Mouse (Mus musculus): ENCODE data around the gene Cys1.

Gene Cys1

GRCm38 (mm10) chr12:24697484-24698204 is 16.0 kb upstream of the Cys1 start:
- DNase-seq (ENCODE audit: low spot score) = no peak

DNA sequence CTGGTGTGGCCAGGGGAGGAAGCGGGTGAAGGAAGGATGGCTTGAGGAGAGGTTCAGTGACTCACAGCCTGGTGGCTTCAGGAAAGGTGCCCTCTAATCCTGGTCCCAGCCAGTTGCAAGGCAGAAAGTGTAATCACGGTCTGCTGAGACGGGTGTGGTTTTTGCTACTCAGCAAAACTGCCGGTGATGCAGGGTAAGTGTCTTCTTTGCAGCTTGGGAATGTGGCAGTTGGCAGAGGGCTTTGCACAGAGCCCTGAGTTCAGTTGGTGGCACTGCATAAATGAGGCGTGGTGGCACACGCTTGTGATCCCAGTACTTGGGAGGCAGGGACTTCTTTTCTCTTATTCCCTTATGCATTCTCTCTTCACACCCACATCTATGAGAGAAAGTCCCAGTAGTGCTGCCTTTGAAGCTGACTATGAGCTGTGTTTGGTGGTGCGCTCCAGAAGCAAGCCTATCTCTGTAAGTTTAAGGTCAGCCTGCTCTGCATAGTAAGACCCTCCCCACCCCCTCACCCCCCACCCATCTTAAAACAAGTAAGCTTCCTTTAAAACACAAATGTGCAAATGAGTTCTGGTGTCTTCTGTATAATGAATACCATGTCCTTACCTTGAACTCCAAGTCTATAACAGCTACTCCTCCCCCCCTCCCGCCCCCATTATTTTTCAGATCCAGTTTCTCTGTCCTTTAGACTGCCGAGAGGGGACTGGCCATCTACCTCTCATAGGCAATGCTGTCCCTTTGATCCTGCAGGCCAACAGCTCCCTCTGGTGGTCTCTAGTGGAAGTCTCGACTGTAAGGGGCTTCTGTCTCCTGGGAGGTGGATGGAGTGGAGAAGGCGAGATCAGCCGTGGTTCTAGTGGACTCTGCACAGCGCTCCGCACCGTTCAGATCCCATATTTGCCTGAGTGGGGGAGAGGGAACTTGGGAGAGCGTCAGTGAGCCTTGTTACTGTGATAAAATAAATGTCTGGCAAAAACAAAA is 15.2 kb upstream of the Cys1 start:
- peak; percentile 78 for DNase-seq (ENCODE audit: low spot score)

DNA sequence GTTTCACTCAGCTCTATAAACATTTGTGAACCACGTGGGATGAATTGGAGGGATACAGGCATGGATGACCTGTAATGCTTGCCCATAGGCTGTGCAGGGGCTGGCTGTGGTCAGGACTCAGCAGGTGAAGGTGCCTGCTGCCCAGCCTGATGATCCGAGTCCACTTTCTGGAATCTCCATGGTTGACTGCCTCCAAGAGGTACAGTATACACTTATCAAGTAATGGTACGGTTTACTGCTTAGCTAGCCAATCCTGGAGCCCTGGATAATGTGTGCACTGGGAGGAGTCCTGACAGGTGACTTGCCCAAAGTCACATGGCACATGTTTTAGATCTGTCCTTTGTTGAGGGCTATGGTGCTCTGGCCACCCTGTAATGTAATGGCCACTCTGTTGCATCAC is 8.7 kb upstream of the Cys1 start:
- DNase-seq (ENCODE audit: low spot score) = no peak

GRCm38 (mm10) chr12:24686696-24687346 is 5.2 kb upstream of the Cys1 start:
- DNase-seq (ENCODE audit: low spot score) = no peak

- no peak for DNase-seq (ENCODE audit: low spot score)
These were observed 4.6 kb upstream of the Cys1 start for GRCm38 (mm10) chr12:24686038-24686695.

- no peak for DNase-seq (ENCODE audit: low spot score)
These were observed 1.8 kb upstream of the Cys1 start for GRCm38 (mm10) chr12:24683461-24683860.

GRCm38 (mm10) chr12:24682563-24682962 is 950 bp upstream of the Cys1 start:
- no peak for DNase-seq (ENCODE audit: low spot score)

- DNase-seq (ENCODE audit: low spot score) = peak; percentile 32
These were observed 924 bp downstream of the Cys1 start for GRCm38 (mm10) chr12:24680492-24681285.

DNA sequence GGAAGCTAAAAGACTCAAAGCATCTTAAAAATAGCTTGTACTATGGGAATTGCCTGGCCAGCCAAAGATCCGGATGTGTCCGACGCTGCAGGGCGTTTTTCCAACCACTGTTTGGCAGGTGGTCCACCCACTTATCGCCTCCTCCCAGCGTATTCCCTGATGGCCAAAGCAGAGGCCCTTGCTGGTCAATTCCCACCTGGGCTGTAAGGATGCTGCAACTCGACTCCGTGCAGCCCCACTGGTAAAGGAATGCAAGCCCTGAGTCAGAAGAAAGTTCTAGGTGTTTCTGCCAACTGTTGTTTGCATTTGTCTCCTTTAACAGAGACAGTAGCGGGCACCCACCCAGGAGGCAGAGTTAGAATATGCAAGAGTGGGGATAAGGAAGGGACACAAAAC is 1.5 kb downstream of the Cys1 start:
- no peak for DNase-seq (ENCODE audit: low spot score)

DNA sequence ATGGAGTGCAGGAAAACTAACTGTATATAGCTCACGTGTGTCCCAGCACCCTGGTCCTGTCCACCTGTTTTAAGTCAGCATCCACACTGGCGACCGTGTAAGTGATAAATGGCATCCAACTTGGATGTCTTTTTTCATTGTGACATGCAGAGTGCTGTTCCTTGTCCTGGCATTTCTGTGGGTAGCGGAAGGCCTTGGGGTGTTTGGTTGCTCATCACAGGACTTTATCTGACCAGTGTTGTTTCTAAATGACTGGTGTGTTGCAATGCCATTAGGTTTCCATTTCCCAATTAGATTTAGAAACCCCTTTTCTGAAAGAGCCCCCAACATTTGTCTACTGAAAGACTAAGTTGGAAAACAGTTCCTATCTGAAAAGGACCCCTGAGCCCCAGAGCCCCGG is 19.5 kb downstream of the Cys1 start:
- DNase-seq (ENCODE audit: low spot score) = no peak

DNA sequence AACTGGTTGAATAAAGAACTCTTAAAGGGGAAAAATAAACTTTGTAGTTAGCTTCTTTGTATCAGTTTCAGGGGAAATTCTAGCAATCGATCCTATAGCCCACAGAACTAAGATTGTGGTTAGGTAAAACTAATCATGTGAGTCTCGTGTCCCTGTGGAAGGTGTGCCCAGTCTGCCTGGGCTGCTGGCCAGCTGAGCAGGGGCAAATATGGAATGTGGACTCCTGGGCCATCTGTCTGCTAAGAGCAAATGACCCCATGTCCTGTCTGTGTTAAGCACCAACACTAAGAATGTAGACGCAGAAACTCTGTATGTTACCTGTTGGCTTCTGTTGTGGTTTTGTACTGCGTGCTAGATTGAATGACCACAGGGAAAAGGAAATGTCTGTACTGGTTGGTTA is 20.5 kb downstream of the Cys1 start:
- DNase-seq (ENCODE audit: low spot score) = no peak

DNA sequence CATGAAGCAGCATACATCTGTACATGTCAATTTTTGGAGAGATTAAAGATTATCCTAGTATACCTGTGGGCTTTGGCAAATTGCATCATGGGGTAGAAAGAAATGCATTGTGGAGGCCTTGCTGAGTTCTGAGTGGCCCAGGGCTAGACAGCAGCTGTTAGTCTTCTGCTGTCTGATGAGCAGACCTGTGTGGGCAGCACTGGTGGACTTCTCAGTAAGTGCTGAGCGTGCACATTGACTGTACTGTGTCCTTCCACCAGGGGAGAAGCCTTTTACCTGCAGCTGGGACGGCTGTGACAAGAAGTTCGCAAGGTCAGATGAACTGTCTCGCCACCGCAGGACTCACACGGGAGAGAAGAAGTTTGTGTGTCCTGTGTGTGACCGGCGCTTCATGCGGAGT is 21.7 kb downstream of the Cys1 start:
- DNase-seq (ENCODE audit: low spot score) = no peak

- no peak for DNase-seq (ENCODE audit: low spot score)
These were observed 22.6 kb downstream of the Cys1 start for GRCm38 (mm10) chr12:24658998-24659397.

DNA sequence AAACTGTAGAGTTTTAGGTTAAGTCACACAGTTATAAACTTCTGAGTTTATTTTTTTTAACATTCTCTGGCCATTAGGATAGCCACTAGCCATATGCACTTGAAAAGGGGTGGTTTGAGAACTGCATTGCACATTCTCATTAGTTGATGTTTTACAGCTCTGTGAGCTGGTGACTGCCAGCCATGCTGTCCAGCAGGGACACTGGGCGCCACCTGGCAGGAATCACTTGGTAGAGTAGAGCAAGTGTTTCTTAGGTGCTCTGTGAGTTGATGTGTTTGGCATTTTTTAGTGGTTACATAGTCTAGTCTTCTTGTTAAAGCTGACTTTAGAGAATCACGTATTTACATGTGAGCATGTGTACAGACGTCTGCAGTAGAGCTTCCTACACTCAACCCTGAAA is 25.2 kb downstream of the Cys1 start:
- no peak for DNase-seq (ENCODE audit: low spot score)

GRCm38 (mm10) chr12:24654065-24654862 is 27.3 kb downstream of the Cys1 start:
- no peak for DNase-seq (ENCODE audit: low spot score)

DNA sequence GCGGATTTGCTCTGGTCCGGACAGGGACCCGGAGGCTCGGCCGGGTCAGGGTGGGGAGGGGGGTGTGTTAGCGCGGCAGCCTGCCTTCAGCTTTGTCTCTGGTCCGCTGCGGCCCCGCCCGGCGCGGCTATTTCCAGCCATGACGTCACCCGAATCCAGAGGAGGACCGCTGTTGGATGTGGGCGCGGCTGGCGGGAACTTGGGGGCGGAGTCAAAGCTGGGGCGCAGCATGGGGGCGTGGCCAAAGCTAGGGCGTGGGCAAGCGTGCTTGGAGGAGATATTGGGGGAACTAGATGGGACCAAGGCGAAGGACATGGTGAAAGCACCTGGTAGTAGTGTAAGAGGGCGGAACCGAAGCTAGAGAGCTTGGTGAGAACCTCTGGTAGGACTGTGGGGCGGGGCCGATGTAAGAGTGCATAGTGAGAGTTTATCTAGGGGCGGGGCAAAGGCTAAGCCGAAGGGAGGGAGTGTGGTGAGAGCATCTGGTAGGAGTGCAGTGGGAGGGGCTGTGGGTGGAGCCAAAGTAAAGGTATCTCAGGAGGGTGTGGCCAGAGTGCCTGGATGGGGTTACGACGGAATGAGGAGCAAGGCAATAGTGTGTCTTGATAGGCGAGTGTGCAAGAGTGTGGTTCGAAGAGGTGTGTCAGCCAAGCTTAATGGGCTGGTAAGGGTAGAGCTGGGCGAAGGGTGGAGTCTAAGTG is 29.8 kb downstream of the Cys1 start:
- DNase-seq (ENCODE audit: low spot score) = peak; percentile 96

DNA sequence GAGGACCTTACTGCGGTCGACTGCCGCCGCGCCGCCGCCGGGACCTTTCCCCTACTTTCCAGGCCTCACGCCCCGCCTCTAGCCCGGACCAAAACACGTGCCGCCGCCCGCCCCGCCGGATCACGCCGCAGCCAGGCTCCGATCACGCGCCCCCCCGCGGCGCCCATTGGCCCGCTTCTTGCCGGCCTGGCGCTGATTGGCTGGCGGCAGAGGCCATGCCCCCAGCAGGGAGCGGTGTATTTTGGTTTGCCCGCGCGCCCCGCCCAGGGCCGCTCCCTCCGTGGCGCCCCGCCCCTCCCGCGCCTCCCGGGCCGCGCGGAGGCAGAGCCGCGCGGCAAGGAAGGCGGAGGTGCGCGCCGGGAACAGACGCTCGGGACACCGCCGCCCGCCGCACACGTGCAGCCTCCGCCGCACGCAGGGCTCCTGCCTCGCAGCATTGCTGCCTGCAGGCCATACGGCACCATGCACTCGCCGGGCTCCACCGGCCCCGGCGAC is 30.5 kb downstream of the Cys1 start, which contains the start of gene Klf11:
Gene Klf11 (plus strand): TSS at position 212 of the 495 bp plus-strand sequence.
- DNase-seq (ENCODE audit: low spot score) = peak; percentile 99

- peak; percentile 22 for DNase-seq (ENCODE audit: low spot score)
These were observed 31.1 kb downstream of the Cys1 start for GRCm38 (mm10) chr12:24650415-24651062.

GRCm38 (mm10) chr12:24648094-24648493 is 33.5 kb downstream of the Cys1 start:
- no peak for DNase-seq (ENCODE audit: low spot score)
